Mouse (Mus musculus): Measurements from ENCODE around the gene Chmp1a. TPM values are rescaled to one million over a fixed set of nuclear protein-coding genes. Genes with fewer than 3 reads are reported as not detected.
"Not testable (repeated sequence)": the region's sequence is repeated elsewhere in the genome, so short reads cannot be mapped to it uniquely, and the experiment has no call there.

Gene Chmp1a
- polyA plus RNA-seq, 1 experiment, result 94.4 TPM

DNA sequence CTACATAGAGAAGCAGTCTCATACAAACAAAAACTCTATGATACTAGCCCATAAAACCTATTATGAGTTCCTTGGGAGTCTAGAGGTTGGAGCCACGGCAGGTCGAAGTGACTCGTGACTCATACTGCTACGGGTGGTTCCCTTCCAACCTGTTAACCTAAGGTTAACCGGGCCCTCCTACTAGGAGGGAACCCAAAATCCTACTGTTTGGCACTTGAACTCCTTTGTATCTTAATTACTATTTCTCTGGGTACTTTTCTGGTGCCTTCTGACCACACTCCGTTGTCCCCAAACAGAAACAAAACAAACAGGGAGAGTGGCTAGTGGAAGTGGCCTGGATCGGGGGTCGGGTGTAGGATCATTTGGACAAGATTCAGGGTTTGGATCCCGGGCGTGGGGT, 687 bp downstream of the Chmp1a start:
- no peaks in the 10 kb centered on the region for H3K27me3 ChIP-seq (ENCODE audit: control insufficient read depth, insufficient read depth, insufficient read length)
- H3ac ChIP-seq (ENCODE audit: control insufficient read depth, insufficient read length, low read depth), result peak overlapping the region; percentile 74
- no peak for TF ChIP-seq MYOG (IDR thresholded peaks at IDR 0.05; ENCODE audit: control insufficient read depth, extremely low read depth, insufficient read length)
- peaks cover 14% of the 10 kb centered on the region for H3K79me3 ChIP-seq (ENCODE audit: low read depth)
- peak overlapping the region; percentile 96 for H3K4me3 ChIP-seq (ENCODE audit: insufficient read depth, poor library complexity, severe bottlenecking)
- H3K79me2 ChIP-seq (ENCODE audit: control insufficient read depth, insufficient read depth), result peaks cover 20% of the 10 kb centered on the region
- H3K36me3 ChIP-seq (ENCODE audit: control insufficient read depth, insufficient read depth), result peaks cover 18% of the 10 kb centered on the region

- no peaks in the 10 kb centered on the region for H3K79me2 ChIP-seq (ENCODE audit: control insufficient read depth, insufficient read depth)
- peaks cover 11% of the 10 kb centered on the region for H3K36me3 ChIP-seq (ENCODE audit: control insufficient read depth, insufficient read depth)
- H3K27me3 ChIP-seq (ENCODE audit: control insufficient read depth, insufficient read depth, insufficient read length), result peaks cover 5% of the 10 kb centered on the region
- TF ChIP-seq CEBPB (IDR thresholded peaks at IDR 0.05; ENCODE audit: low read depth) (no peak), MAX (IDR thresholded peaks at IDR 0.05) (no peak), FOSL1 (IDR thresholded peaks at IDR 0.05; ENCODE audit: insufficient read depth, low read length, poor library complexity, severe bottlenecking) (no peak), MYOG (IDR thresholded peaks at IDR 0.05; ENCODE audit: control insufficient read depth, extremely low read depth, insufficient read length) (no peak), CTCF (IDR thresholded peaks at IDR 0.05; ENCODE audit: control insufficient read depth, insufficient read depth, insufficient read length) (no peak), USF1 (IDR thresholded peaks at IDR 0.05; ENCODE audit: low read depth) (no peak), MYOD1 (IDR thresholded peaks at IDR 0.05; ENCODE audit: control insufficient read depth, insufficient read length, low read depth) (no peak)
- no peaks in the 10 kb centered on the region for H3K79me3 ChIP-seq (ENCODE audit: low read depth)
- no peak overlapping the region for H3K4me3 ChIP-seq (ENCODE audit: insufficient read depth, poor library complexity, severe bottlenecking)
- no peak overlapping the region for H3ac ChIP-seq (ENCODE audit: control insufficient read depth, insufficient read length, low read depth)
Observed at GRCm38 (mm10) chr8:123203571-123203970, 9.0 kb downstream of the Chmp1a start.

DNA sequence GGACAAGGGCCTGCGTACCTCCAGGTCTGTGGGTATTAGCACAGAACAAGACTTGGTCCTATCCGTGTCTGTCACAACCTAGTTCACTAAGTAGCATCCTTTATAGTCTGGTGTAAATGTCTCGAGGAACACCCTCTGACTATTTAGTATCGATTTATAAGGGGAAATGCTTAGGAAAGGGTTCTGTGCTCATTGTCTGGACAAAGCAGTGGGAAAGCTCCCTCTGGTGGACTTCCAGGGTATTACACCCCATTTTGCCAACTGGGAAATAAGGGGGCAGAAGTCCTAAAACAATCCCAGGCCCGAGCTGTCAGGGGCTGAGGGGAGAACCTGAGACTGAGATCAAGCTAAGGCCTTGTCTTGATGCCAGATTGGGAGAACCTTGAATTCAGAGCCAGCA, 10.3 kb downstream of the Chmp1a start:
- Histone ChIP-seq H3ac (ENCODE audit: control insufficient read depth, insufficient read length, low read depth) (no peak overlapping the region), H3K27me3 (ENCODE audit: control insufficient read depth, insufficient read depth, insufficient read length) (peaks cover 5% of the 10 kb centered on the region), H3K4me3 (ENCODE audit: insufficient read depth, poor library complexity, severe bottlenecking) (no peak overlapping the region), H3K79me3 (ENCODE audit: low read depth) (no peaks in the 10 kb centered on the region), H3K79me2 (ENCODE audit: control insufficient read depth, insufficient read depth) (no peaks in the 10 kb centered on the region), H3K36me3 (ENCODE audit: control insufficient read depth, insufficient read depth) (peaks cover 4% of the 10 kb centered on the region)
- peak; percentile 26 for TF ChIP-seq CTCF (IDR thresholded peaks at IDR 0.05; ENCODE audit: control insufficient read depth, insufficient read depth, insufficient read length)
- no peak for TF ChIP-seq MYOG (IDR thresholded peaks at IDR 0.05; ENCODE audit: control insufficient read depth, extremely low read depth, insufficient read length)

DNA sequence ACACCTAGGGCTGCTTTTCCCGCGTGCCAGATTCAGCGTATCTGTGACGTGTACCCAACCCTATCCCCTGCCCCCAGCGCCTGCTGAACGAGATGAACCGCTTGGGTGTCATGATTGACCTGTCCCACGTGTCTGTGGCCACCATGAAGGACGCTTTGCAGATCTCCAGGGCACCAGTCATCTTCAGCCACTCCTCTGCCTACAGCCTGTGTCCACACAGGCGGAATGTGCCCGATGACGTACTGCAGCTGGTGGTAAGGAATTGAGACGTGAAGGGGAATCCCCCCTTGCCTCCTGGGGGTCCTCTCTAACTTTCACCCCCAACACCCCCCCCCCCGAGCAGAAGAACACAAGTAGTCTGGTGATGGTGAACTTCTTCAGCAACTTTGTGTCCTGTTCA, 12.7 kb downstream of the Chmp1a start:
- no peaks in the 10 kb centered on the region for H3K36me3 ChIP-seq (ENCODE audit: control insufficient read depth, insufficient read depth)
- H3K79me3 ChIP-seq (ENCODE audit: low read depth), result no peaks in the 10 kb centered on the region
- no peak overlapping the region for H3ac ChIP-seq (ENCODE audit: control insufficient read depth, insufficient read length, low read depth)
- no peaks in the 10 kb centered on the region for H3K79me2 ChIP-seq (ENCODE audit: control insufficient read depth, insufficient read depth)
- H3K27me3 ChIP-seq (ENCODE audit: control insufficient read depth, insufficient read depth, insufficient read length), result peaks cover 5% of the 10 kb centered on the region
- TF ChIP-seq MAX (IDR thresholded peaks at IDR 0.05) (no peak), CTCF (IDR thresholded peaks at IDR 0.05; ENCODE audit: control insufficient read depth, insufficient read depth, insufficient read length) (no peak), CEBPB (IDR thresholded peaks at IDR 0.05; ENCODE audit: low read depth) (no peak), FOSL1 (IDR thresholded peaks at IDR 0.05; ENCODE audit: insufficient read depth, low read length, poor library complexity, severe bottlenecking) (no peak), MYOG (IDR thresholded peaks at IDR 0.05; ENCODE audit: control insufficient read depth, extremely low read depth, insufficient read length) (no peak), USF1 (IDR thresholded peaks at IDR 0.05; ENCODE audit: low read depth) (no peak), MYOD1 (IDR thresholded peaks at IDR 0.05; ENCODE audit: control insufficient read depth, insufficient read length, low read depth) (no peak)
- H3K4me3 ChIP-seq (ENCODE audit: insufficient read depth, poor library complexity, severe bottlenecking), result no peak overlapping the region

DNA sequence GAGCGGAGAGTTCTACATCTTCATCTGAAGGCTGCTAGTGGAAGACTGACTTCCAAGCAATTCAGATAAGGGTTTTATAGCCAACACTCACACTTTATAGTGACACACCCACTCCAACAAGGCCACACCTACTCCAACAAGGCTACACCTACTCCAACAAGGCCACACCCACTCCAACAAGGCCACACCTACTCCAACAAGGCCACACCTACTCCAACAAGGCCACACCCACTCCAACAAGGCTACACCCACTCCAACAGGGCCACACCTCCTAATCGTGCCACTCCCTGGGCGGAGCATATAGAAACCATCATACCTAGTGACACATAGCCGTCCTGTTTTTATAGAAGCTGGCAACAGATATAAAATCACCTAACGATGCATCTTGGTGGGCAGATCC, 15.5 kb downstream of the Chmp1a start:
- not testable (repeated sequence) for H3K27me3 ChIP-seq (ENCODE audit: control insufficient read depth, insufficient read depth, insufficient read length); H3ac ChIP-seq (ENCODE audit: control insufficient read depth, insufficient read length, low read depth); H3K4me3 ChIP-seq (ENCODE audit: insufficient read depth, poor library complexity, severe bottlenecking); H3K36me3 ChIP-seq (ENCODE audit: control insufficient read depth, insufficient read depth); H3K79me3 ChIP-seq (ENCODE audit: low read depth); H3K79me2 ChIP-seq (ENCODE audit: control insufficient read depth, insufficient read depth)

- Histone ChIP-seq H3K79me3 (ENCODE audit: low read depth) (no peaks in the 10 kb centered on the region), H3K27me3 (ENCODE audit: control insufficient read depth, insufficient read depth, insufficient read length) (no peaks in the 10 kb centered on the region), H3K79me2 (ENCODE audit: control insufficient read depth, insufficient read depth) (no peaks in the 10 kb centered on the region), H3K4me3 (ENCODE audit: insufficient read depth, poor library complexity, severe bottlenecking) (no peak overlapping the region), H3ac (ENCODE audit: control insufficient read depth, insufficient read length, low read depth) (no peak overlapping the region), H3K36me3 (ENCODE audit: control insufficient read depth, insufficient read depth) (no peaks in the 10 kb centered on the region)
- TF ChIP-seq MAX (IDR thresholded peaks at IDR 0.05) (no peak), CEBPB (IDR thresholded peaks at IDR 0.05; ENCODE audit: low read depth) (no peak), FOSL1 (IDR thresholded peaks at IDR 0.05; ENCODE audit: insufficient read depth, low read length, poor library complexity, severe bottlenecking) (no peak), CTCF (IDR thresholded peaks at IDR 0.05; ENCODE audit: control insufficient read depth, insufficient read depth, insufficient read length) (no peak), USF1 (IDR thresholded peaks at IDR 0.05; ENCODE audit: low read depth) (no peak), MYOD1 (IDR thresholded peaks at IDR 0.05; ENCODE audit: control insufficient read depth, insufficient read length, low read depth) (no peak), MYOG (IDR thresholded peaks at IDR 0.05; ENCODE audit: control insufficient read depth, extremely low read depth, insufficient read length) (no peak)
Observed at GRCm38 (mm10) chr8:123193771-123194170, 18.8 kb downstream of the Chmp1a start.

Data from C2C12 (cell line).